Mouse (Mus musculus) gastrocnemius, adult 18-20 months (tissue): ENCODE results near the gene Nfic. TPM values are rescaled to one million over a fixed set of nuclear protein-coding genes. Genes with fewer than 3 reads are reported as not detected.

Experiments used
- DNase-seq: peaks from one replicate; pipeline ENCODE4 v3.0.0; 2021; ENCODE audit warnings: low spot score
- total RNA-seq, 2 experiments: library from RNA; stranded (reverse); gene quantifications; 2 replicates each; pipeline ENCODE4 v1.2.3; 2021

Gene Nfic
- total RNA-seq, 2 experiments from 2014 or later: 232 to 244 TPM

- peak; percentile 9 for DNase-seq
Measured at GRCm38 (mm10) chr10:81406504-81407440, 48.7 kb downstream of the Nfic start.

GRCm38 (mm10) chr10:81405588-81406201, 49.7 kb downstream of the Nfic start:
- DNase-seq: no peak

GRCm38 (mm10) chr10:81404720-81405119, 50.7 kb downstream of the Nfic start:
- DNase-seq: no peak

GRCm38 (mm10) chr10:81404082-81404481, 51.4 kb downstream of the Nfic start:
- DNase-seq: no peak

- DNase-seq: no peak
Measured at GRCm38 (mm10) chr10:81403511-81403910, 51.9 kb downstream of the Nfic start.

DNA sequence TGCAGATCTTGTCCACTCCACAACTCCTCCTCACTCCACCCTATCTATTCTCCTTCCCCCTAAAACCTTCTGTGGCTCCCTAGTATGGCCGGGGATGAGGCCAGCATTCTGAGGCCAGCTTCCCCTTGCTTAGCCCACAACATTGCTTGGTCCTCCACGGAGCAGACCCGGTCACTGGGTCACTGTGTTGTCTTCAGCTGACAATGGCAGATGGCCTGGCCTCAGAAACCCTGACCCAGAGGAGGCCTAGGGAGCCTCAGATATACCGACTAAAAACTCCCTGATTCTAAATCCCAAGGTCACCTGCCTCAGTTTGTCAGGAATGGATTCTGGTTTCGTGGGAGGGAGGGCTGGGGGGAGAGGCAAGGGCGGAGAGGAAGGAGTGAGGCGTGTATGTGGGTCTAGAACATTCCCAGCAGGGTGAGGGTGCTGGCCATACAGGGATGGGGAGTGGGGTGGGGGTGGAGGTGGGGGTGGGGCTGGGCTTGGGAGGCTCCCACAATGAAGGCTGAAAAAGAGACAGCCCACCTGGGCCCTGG, 53.1 kb downstream of the Nfic start:
- no peak for DNase-seq

GRCm38 (mm10) chr10:81401521-81402226, 53.8 kb downstream of the Nfic start:
- DNase-seq: peak; percentile 77

GRCm38 (mm10) chr10:81401205-81401520, 54.3 kb downstream of the Nfic start:
- DNase-seq: no peak

- DNase-seq: no peak
Measured at GRCm38 (mm10) chr10:81400371-81401204, 54.8 kb downstream of the Nfic start.

DNA sequence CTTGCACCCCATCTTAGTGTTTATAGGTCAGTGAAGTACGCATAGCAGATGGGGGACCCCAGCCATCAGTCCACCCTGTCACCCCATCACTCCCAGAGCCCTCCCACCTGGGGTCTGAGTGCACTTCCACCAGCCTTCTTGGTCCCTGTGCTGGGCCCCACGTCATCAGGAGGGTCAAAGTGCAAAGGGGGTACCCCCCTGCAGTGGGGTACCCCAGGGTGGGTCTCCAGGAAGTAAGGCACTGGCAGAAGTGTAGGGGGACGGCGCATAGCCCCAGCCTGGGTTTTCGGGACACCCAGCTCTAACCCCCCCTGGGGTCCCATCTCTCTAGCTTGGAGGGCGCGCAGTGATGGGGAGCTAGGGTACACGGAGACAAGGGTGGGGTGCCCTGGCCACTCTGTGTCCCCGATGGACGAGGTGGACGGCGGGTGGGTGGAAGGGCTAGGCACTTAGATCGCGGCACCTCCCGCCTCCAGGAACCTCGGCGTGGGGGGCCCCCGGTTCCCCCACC, 55.6 kb downstream of the Nfic start:
- no peak for DNase-seq

DNA sequence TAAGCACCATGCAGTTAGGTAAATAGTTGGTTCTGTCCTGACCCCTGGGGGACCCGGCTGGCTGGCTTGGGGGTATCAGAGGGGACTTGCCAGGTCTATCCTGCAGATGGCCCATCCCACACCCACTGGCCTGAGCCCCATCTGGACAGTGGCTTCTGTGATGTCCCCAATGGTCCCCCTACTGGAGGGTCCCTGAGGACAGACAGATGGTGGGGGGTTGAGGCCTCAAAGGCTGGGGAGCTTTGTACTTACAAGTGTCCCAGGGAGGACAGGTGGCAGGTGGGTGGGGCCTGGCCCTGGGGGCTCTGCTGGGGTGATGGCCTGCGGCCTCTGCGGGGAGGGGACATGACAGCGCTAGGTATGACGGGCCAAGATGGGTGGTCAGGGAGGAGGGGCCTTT, 56.1 kb downstream of the Nfic start:
- no peak for DNase-seq

GRCm38 (mm10) chr10:81396749-81397148, 58.7 kb downstream of the Nfic start:
- no peak for DNase-seq

DNA sequence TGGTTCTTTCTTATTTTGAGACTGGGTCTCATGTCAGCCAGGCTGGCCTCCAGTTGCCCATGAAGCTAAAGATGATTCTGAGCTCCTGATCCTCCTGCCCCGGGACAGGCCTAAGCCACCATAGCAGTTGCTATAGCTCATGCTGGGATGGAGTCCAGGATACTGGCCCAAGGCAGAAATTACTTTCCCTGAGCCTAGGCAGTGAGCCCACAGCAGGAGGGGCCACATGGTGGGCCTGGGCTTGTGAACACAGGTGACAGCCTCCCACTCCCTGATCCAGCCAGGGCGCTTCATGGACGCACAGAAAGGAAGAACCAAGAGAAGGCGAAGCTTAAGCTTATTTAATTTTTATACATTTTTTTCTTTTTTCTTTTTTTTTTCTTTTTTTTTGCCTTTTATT, 59.6 kb downstream of the Nfic start:
- DNase-seq: no peak

DNA sequence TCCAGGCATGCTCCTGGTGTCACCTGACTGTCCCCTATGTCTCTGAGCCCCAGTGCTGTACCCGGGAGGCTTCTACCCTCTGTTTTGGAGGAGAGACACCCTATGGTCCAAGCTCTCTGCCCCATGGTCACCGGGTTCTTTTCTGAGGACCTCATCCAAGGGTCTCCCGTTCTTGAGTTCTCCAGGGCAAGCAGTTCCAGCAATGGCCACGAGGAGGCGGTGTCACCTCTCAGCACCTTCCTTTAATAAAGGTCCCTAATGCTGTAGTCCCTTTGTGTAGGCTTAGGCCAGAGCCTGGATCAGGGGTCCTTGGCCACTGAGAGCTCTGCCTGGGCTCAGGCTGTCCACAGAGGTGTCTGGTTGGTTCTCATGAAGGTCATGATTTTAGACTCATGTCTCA, 60.3 kb downstream of the Nfic start:
- DNase-seq: no peak

GRCm38 (mm10) chr10:81393456-81394063, 61.9 kb downstream of the Nfic start:
- DNase-seq: no peak

- DNase-seq: no peak
Measured at GRCm38 (mm10) chr10:81392781-81393185, 62.7 kb downstream of the Nfic start, which contains the start of gene Smim24. TSS of gene Smim24 (plus strand) at chr10:81393051.

- no peak for DNase-seq
Measured at GRCm38 (mm10) chr10:81392270-81392669, 63.2 kb downstream of the Nfic start.

DNA sequence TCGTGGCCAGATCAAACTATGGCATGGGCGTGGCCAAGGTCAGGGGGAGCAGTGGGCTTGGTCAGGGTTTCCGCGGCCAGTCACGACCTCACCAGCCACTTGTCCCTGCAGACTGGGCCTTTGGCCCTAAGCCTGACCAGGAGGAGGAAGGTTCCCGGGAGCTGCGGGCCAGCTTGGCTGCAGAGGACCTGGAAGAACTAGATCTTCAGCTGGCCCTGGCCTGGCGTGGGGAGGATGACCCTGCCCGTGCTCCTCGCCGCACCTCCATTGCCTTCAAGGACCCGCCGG, 64.8 kb downstream of the Nfic start:
- DNase-seq: no peak

- peak; percentile 76 for DNase-seq
Measured at GRCm38 (mm10) chr10:81389801-81390677, 65.4 kb downstream of the Nfic start.

- DNase-seq: no peak
Measured at GRCm38 (mm10) chr10:81389373-81389772, 66.1 kb downstream of the Nfic start.
